Mouse (Mus musculus) erythroblast, adult 5-6 weeks (primary cell): ENCODE measurements around the gene Slc16a6. TPM values are rescaled to one million over a fixed set of nuclear protein-coding genes. Genes with fewer than 3 reads are reported as not detected.

ENCODE experiments used
- ATAC-seq: replicated peaks from 2 replicates; pipeline ENCODE4 v1.8.0; 2016; ENCODE audit warnings: moderate number of reproducible peaks, mild to moderate bottlenecking, moderate TSS enrichment, inconsistent platforms; ENCODE audit not compliant: poor library complexity, low FRiP score, severe bottlenecking
- total RNA-seq, 2 experiments: library from RNA; stranded (forward) in 1 of 2; stranded (reverse) in 1 of 2; fragments of 150-400 nt in 1 of 2; fragments of 200-764, 138-1000 nt in 1 of 2; gene quantifications; 2 replicates each; pipeline versions ENCODE4 v1.2.3 to v1.2.4; 2015 to 2017; ENCODE audit warnings: low replicate concordance in 2 of 2

The Slc16a6 gene
- total RNA-seq, 2 experiments from 2014 or later = 65.1 to 98.4 TPM

- ATAC-seq = no peak
Measured at GRCm38 (mm10) chr11:109458165-109458564, 15.2 kb downstream of the Slc16a6 start.

- ATAC-seq = no peak
Measured at GRCm38 (mm10) chr11:109456261-109456660, 17.1 kb downstream of the Slc16a6 start.

GRCm38 (mm10) chr11:109451169-109451568 is 22.2 kb downstream of the Slc16a6 start:
- ATAC-seq = no peak

GRCm38 (mm10) chr11:109445438-109446035 is 27.9 kb downstream of the Slc16a6 start:
- peak; percentile 88 for ATAC-seq

- ATAC-seq = peak; percentile 60
Measured at GRCm38 (mm10) chr11:109444600-109444999, 28.8 kb downstream of the Slc16a6 start.

GRCm38 (mm10) chr11:109443468-109444263 is 29.7 kb downstream of the Slc16a6 start:
- ATAC-seq = no peak

- no peak for ATAC-seq
Measured at GRCm38 (mm10) chr11:109442166-109442730, 31.1 kb downstream of the Slc16a6 start.

GRCm38 (mm10) chr11:109441119-109441518 is 32.3 kb downstream of the Slc16a6 start:
- peak; percentile 52 for ATAC-seq

- no peak for ATAC-seq
Measured at GRCm38 (mm10) chr11:109440641-109441040, 32.8 kb downstream of the Slc16a6 start.

- peak; percentile 42; the same call in 1 of the 2 replicates for ATAC-seq
Measured at GRCm38 (mm10) chr11:109439829-109440340, 33.5 kb downstream of the Slc16a6 start.

- no peak for ATAC-seq
Measured at GRCm38 (mm10) chr11:109439209-109439608, 34.2 kb downstream of the Slc16a6 start.

- no peak for ATAC-seq
Measured at GRCm38 (mm10) chr11:109436889-109437288, 36.5 kb downstream of the Slc16a6 start.

- no peak for ATAC-seq
Measured at GRCm38 (mm10) chr11:109434233-109434798, 39.1 kb downstream of the Slc16a6 start.

- ATAC-seq = no peak
Measured at GRCm38 (mm10) chr11:109427353-109427752, 46.0 kb downstream of the Slc16a6 start.

- no peak for ATAC-seq
Measured at GRCm38 (mm10) chr11:109426272-109426586, 47.2 kb downstream of the Slc16a6 start.

- peak; percentile 91 for ATAC-seq
Measured at GRCm38 (mm10) chr11:109425392-109426271, 47.8 kb downstream of the Slc16a6 start, which contains the start of gene Amz2. Gene Amz2, plus strand, starts transcription at chr11:109425946.

GRCm38 (mm10) chr11:109423294-109423693 is 50.1 kb downstream of the Slc16a6 start:
- no peak for ATAC-seq

GRCm38 (mm10) chr11:109422263-109422662 is 51.1 kb downstream of the Slc16a6 start:
- ATAC-seq = no peak

- no peak for ATAC-seq
Measured at GRCm38 (mm10) chr11:109421205-109421604, 52.2 kb downstream of the Slc16a6 start.
